Mouse (Mus musculus) heart, postnatal 4 days (tissue): ENCODE data around the gene Mkks. TPM values are rescaled to one million over a fixed set of nuclear protein-coding genes. Genes with fewer than 3 reads are reported as not detected.
A peak's percentile ranks its signal among the peaks of the same experiment; 100 is the strongest.
"Not testable (repeated sequence)": the region's sequence is repeated elsewhere in the genome, so short reads cannot be mapped to it uniquely, and the experiment has no call there.

Experiments used
- DNase-seq: peaks from one replicate; pipeline ENCODE4 v3.0.0; 2021
- total RNA-seq, 2 experiments: library from RNA; stranded (reverse); gene quantifications; 2 replicates each; pipeline ENCODE4 v1.2.3; 2021

The Mkks gene
- 10 to 100 TPM; 30.4 to 30.9 TPM for total RNA-seq

- DNase-seq: peak; percentile 99
Measured at GRCm38 (mm10) chr2:136891068-136891950, at the start of gene Mkks, which contains the start of the genes Slx4ip and AL731706.1. Mkks (minus strand) TSS chr2:136891389. Slx4ip (plus strand) TSS chr2:136891218. AL731706.1 (minus strand) TSS chr2:136891389.

- no peak for DNase-seq
Measured at GRCm38 (mm10) chr2:136938249-136938648, 47.1 kb upstream of the Mkks start.

- DNase-seq: no peak
Measured at GRCm38 (mm10) chr2:136936391-136937288, 45.5 kb upstream of the Mkks start.

GRCm38 (mm10) chr2:136921003-136921408 is 29.8 kb upstream of the Mkks start:
- DNase-seq: peak; percentile 6

- DNase-seq: no peak
Measured at GRCm38 (mm10) chr2:136920257-136920993, 29.2 kb upstream of the Mkks start.

GRCm38 (mm10) chr2:136919433-136919832 is 28.2 kb upstream of the Mkks start:
- DNase-seq: no peak

GRCm38 (mm10) chr2:136914334-136914902 is 23.2 kb upstream of the Mkks start:
- no peak for DNase-seq

- no peak for DNase-seq
Measured at GRCm38 (mm10) chr2:136913021-136913420, 21.8 kb upstream of the Mkks start.

GRCm38 (mm10) chr2:136911958-136912411 is 20.8 kb upstream of the Mkks start:
- peak; percentile 50 for DNase-seq

- DNase-seq: no peak
Measured at GRCm38 (mm10) chr2:136909298-136909697, 18.1 kb upstream of the Mkks start.

- no peak for DNase-seq
Measured at GRCm38 (mm10) chr2:136908596-136908995, 17.4 kb upstream of the Mkks start.

- DNase-seq: no peak
Measured at GRCm38 (mm10) chr2:136896131-136896530, 4.9 kb upstream of the Mkks start.

GRCm38 (mm10) chr2:136894494-136894893 is 3.3 kb upstream of the Mkks start:
- no peak for DNase-seq

- peak; percentile 96 for DNase-seq
Measured at GRCm38 (mm10) chr2:136891951-136892371, 772 bp upstream of the Mkks start.

- not testable (repeated sequence) for DNase-seq
Measured at GRCm38 (mm10) chr2:136890716-136891067, 497 bp downstream of the Mkks start.

GRCm38 (mm10) chr2:136886846-136887245 is 4.3 kb downstream of the Mkks start:
- peak; percentile 53 for DNase-seq

- DNase-seq: no peak
Measured at GRCm38 (mm10) chr2:136885579-136885978, 5.6 kb downstream of the Mkks start, which contains the start of gene AL731706.2. AL731706.2 (minus strand) TSS chr2:136885679.

- no peak for DNase-seq
Measured at GRCm38 (mm10) chr2:136854543-136855388, 36.4 kb downstream of the Mkks start.

- no peak for DNase-seq
Measured at GRCm38 (mm10) chr2:136850366-136850765, 40.8 kb downstream of the Mkks start.

GRCm38 (mm10) chr2:136837994-136838393 is 53.2 kb downstream of the Mkks start:
- no peak for DNase-seq

GRCm38 (mm10) chr2:136835882-136836281 is 55.3 kb downstream of the Mkks start:
- DNase-seq: no peak
